Mouse (Mus musculus) liver, postnatal 0 days (tissue): ENCODE results near the gene Dtnb. TPM values are rescaled to one million over a fixed set of nuclear protein-coding genes. Genes with fewer than 3 reads are reported as not detected.

Experiments used
- ATAC-seq: fragments of 200-750 bp; cut with Nextera tagmentation; 2 replicates; pipeline ENCODE4 v1.8.0; 2017; ENCODE audit warnings: mild to moderate bottlenecking, moderate library complexity
- DNase-seq: peaks from one replicate; pipeline ENCODE4 v3.0.0-alpha.2; 2016
- H3K27ac ChIP-seq: fragments of 300-500 bp; sonication (generic); 2 replicates; pipeline ENCODE4 v1.5.1; 2014; ENCODE audit warnings: antibody characterized with exemption, moderate library complexity, mild to moderate bottlenecking, low read depth
- H3K27me3 ChIP-seq: fragments of 300-500 bp; sonication (generic); 2 replicates; pipeline ENCODE4 v1.6.1; 2014; ENCODE audit warnings: low read length, control low read depth, mixed read lengths; ENCODE audit not compliant: insufficient read depth
- H3K36me3 ChIP-seq: fragments of 300-500 bp; sonication (generic); replicated peaks from 2 replicates; pipeline ENCODE4 v1.6.1; 2014; ENCODE audit warnings: mild to moderate bottlenecking, control low read depth, low read length, moderate library complexity, mixed read lengths; ENCODE audit not compliant: insufficient read depth
- H3K4me1 ChIP-seq: fragments of 300-500 bp; sonication (generic); 2 replicates; pipeline ENCODE4 v1.6.1; 2014; ENCODE audit warnings: antibody characterized with exemption, mild to moderate bottlenecking, control low read depth; ENCODE audit not compliant: insufficient read depth
- H3K4me2 ChIP-seq: fragments of 300-500 bp; sonication (generic); 2 replicates; pipeline ENCODE4 v1.6.1; 2014; ENCODE audit warnings: low read depth, mild to moderate bottlenecking, low read length, moderate library complexity, mixed read lengths
- H3K4me3 ChIP-seq: fragments of 300-500 bp; sonication (generic); 2 replicates; pipeline ENCODE4 v1.5.1; 2014; ENCODE audit warnings: low read depth, low read length
- H3K9ac ChIP-seq: fragments of 300-500 bp; sonication (generic); replicated peaks from 2 replicates; pipeline ENCODE4 v1.6.1; 2014; ENCODE audit warnings: mild to moderate bottlenecking, moderate library complexity
- H3K9me3 ChIP-seq: fragments of 300-500 bp; sonication (generic); 2 replicates; pipeline ENCODE4 v1.6.1; 2016; ENCODE audit warnings: mild to moderate bottlenecking, control low read depth, low read length, mixed read lengths
- CTCF ChIP-seq: sonication (generic); IDR thresholded peaks from 2 replicates; pipeline ENCODE4 v1.5.1; 2016; ENCODE audit warnings: antibody characterized with exemption, low read depth
- EP300 ChIP-seq: IDR thresholded peaks from 2 replicates; pipeline ENCODE4 v1.6.1; 2016; ENCODE audit warnings: antibody characterized with exemption, low read depth, mild to moderate bottlenecking
- WGBS: fragments of 180-500 bp; shearing (Covaris S2); extraction: QIAGEN DNeasy Blood & Tissue Kit; methylation state at CpG from one replicate; pipeline ENCODE4 v1.1.7; 2014; ENCODE audit not compliant: insufficient replicate concordance; 5-methylcytosine and 5-hydroxymethylcytosine counted together
- polyA plus RNA-seq: library from polyadenylated mRNA; unstranded; fragments of >200 nt; fragmentation: Nextera tagmentation; extraction: Ambion mirVana; gene quantifications from 2 replicates; pipeline ENCODE4 v1.2.1, GENCODE M21; 2015

The Dtnb gene
- polyA plus RNA-seq, 1 experiment from 2014 or later: 15.7 TPM

- Histone ChIP-seq H3K4me1 (0 out of 2 replicates have a peak, but pooled peaks cover 3% of the 10 kb centered on the region), H3K27ac (no peak overlapping the region), H3K4me2 (no peak overlapping the region), H3K9me3 (no peaks in the 10 kb centered on the region), H3K27me3 (no peaks in the 10 kb centered on the region), H3K4me3 (no peak overlapping the region), H3K36me3 (no peaks in the 10 kb centered on the region), H3K9ac (no peak overlapping the region)
- 83% methylated on average over 7 of the region's 7 CpGs for WGBS
- TF ChIP-seq CTCF: no peak
- no peak for TF ChIP-seq EP300
- ATAC-seq: no peak
- no peak for DNase-seq
Measured at GRCm38 (mm10) chr12:3540871-3541270, 31.3 kb upstream of the Dtnb start.

GRCm38 (mm10) chr12:3545451-3545850, 26.7 kb upstream of the Dtnb start:
- no peak for DNase-seq
- no peaks in the 10 kb centered on the region for H3K27me3 ChIP-seq
- no peak for TF ChIP-seq CTCF
- no peak for TF ChIP-seq EP300
- no peak overlapping the region for H3K4me3 ChIP-seq
- H3K9ac ChIP-seq: no peak overlapping the region
- no peak overlapping the region for H3K4me2 ChIP-seq
- 0 out of 2 replicates have a peak, but pooled peaks cover 4% of the 10 kb centered on the region for H3K4me1 ChIP-seq
- H3K36me3 ChIP-seq: no peaks in the 10 kb centered on the region
- no peaks in the 10 kb centered on the region for H3K9me3 ChIP-seq
- no peak overlapping the region for H3K27ac ChIP-seq
- no peak for ATAC-seq
- 38% methylated on average over 3 of the region's 3 CpGs for WGBS

- DNase-seq: no peak
- Histone ChIP-seq H3K4me1 (0 out of 2 replicates have a peak, but pooled peaks cover 6% of the 10 kb centered on the region), H3K4me2 (no peak overlapping the region), H3K27me3 (no peaks in the 10 kb centered on the region), H3K27ac (no peak overlapping the region), H3K4me3 (no peak overlapping the region), H3K36me3 (no peaks in the 10 kb centered on the region), H3K9ac (no peak overlapping the region), H3K9me3 (no peaks in the 10 kb centered on the region)
- 75% methylated on average over 4 of the region's 4 CpGs for WGBS
- TF ChIP-seq CTCF: no peak
- no peak for TF ChIP-seq EP300
- ATAC-seq: no peak
Measured at GRCm38 (mm10) chr12:3546121-3546658, 26.0 kb upstream of the Dtnb start.

- Histone ChIP-seq H3K4me1 (0 out of 2 replicates have a peak, but pooled peaks cover 6% of the 10 kb centered on the region), H3K9me3 (no peaks in the 10 kb centered on the region), H3K27ac (no peak overlapping the region), H3K9ac (no peak overlapping the region), H3K36me3 (no peaks in the 10 kb centered on the region), H3K4me3 (no peak overlapping the region), H3K4me2 (no peak overlapping the region), H3K27me3 (no peaks in the 10 kb centered on the region)
- no peak for ATAC-seq
- 58% methylated on average over 6 of the region's 6 CpGs for WGBS
- no peak for DNase-seq
- no peak for TF ChIP-seq EP300
- TF ChIP-seq CTCF: no peak
Measured at GRCm38 (mm10) chr12:3546781-3547180, 25.4 kb upstream of the Dtnb start.

- TF ChIP-seq EP300 (no peak), CTCF (no peak)
- DNase-seq: no peak
- 28% methylated on average over 4 of the region's 4 CpGs for WGBS
- Histone ChIP-seq H3K9me3 (no peaks in the 10 kb centered on the region), H3K4me3 (no peak overlapping the region), H3K36me3 (no peaks in the 10 kb centered on the region), H3K4me2 (no peak overlapping the region), H3K4me1 (0 out of 2 replicates have a peak, but pooled peaks cover 6% of the 10 kb centered on the region), H3K27me3 (no peaks in the 10 kb centered on the region), H3K27ac (no peak overlapping the region), H3K9ac (no peak overlapping the region)
- no peak for ATAC-seq
Measured at GRCm38 (mm10) chr12:3547506-3547905, 24.7 kb upstream of the Dtnb start.

- Histone ChIP-seq H3K4me2 (no peak overlapping the region), H3K4me3 (no peak overlapping the region), H3K9me3 (no peaks in the 10 kb centered on the region), H3K4me1 (0 out of 2 replicates have a peak, but pooled peaks cover 5% of the 10 kb centered on the region), H3K27ac (no peak overlapping the region), H3K9ac (no peak overlapping the region), H3K27me3 (no peaks in the 10 kb centered on the region), H3K36me3 (no peaks in the 10 kb centered on the region)
- no peak for ATAC-seq
- TF ChIP-seq CTCF: no peak
- TF ChIP-seq EP300: no peak
- DNase-seq: no peak
- WGBS: 66% methylated on average over 3 of the region's 3 CpGs
Measured at GRCm38 (mm10) chr12:3547911-3548310, 24.3 kb upstream of the Dtnb start.
